Mouse (Mus musculus) heart, postnatal 0 days (tissue): ENCODE measurements around the gene Ergic3.

Experiments used
- CTCF ChIP-seq: IDR thresholded peaks from 2 replicates; pipeline ENCODE4 v1.5.1; 2016; ENCODE audit warnings: antibody characterized with exemption, control low read depth, low read depth
- EP300 ChIP-seq: IDR thresholded peaks from 2 replicates; pipeline ENCODE4 v1.6.1; 2016; ENCODE audit warnings: antibody characterized with exemption, low read depth

- TF ChIP-seq CTCF (no peak), EP300 (no peak)
Observed at GRCm38 (mm10) chr2:155989085-155989484, 18.8 kb upstream of the Ergic3 start.
